Mouse (Mus musculus) T-helper 2 cell (primary cell): ENCODE data around the gene Olfr1107.

ENCODE experiments used
- in situ Hi-C: fragments of 300-600 bp; cut with MboI, MseI; formaldehyde crosslinking; loops from one replicate; pipeline ENCODE4 v1.15.1; 2025; ENCODE audit warnings: high pct_unique_total_duplicates

The Olfr1107 gene

GRCm38 (mm10) chr2:87075717-87076116 lies at the start of gene Olfr1107:
Olfr1107 (minus strand) TSS chr2:87075817.
- in situ Hi-C loops, result no loop called here

- in situ Hi-C loops, result no loop called here
Measured at GRCm38 (mm10) chr2:87114467-87114866, 38.9 kb upstream of the Olfr1107 start, which contains the start of gene Olfr259. Olfr259 (minus strand) TSS chr2:87114567.

- in situ Hi-C loops, result no loop called here
Measured at GRCm38 (mm10) chr2:87095908-87096307, 20.3 kb upstream of the Olfr1107 start, which contains the start of gene Olfr1109. Olfr1109 (minus strand) TSS chr2:87096008.

- in situ Hi-C loops, result no loop called here
Measured at GRCm38 (mm10) chr2:87052173-87052572, 23.4 kb downstream of the Olfr1107 start, which contains the start of gene Olfr1106. Olfr1106 (minus strand) TSS chr2:87052273.

GRCm38 (mm10) chr2:87036431-87036830 lies 39.2 kb downstream of the Olfr1107 start, which contains the start of gene Olfr1105:
Olfr1105 (minus strand) TSS chr2:87036531.
- in situ Hi-C loops, result no loop called here

GRCm38 (mm10) chr2:87026980-87027379 lies 48.6 kb downstream of the Olfr1107 start, which contains the start of gene Olfr1104:
Olfr1104 (minus strand) TSS chr2:87027080.
- in situ Hi-C loops, result no loop called here
